7 mouse cellular contexts compared by ENCODE assay signal in genomic region chr9:108080168-108080567, GRCm38 (mm10). TPM values are rescaled to one million over a fixed set of nuclear protein-coding genes. Genes with fewer than 3 reads are reported as not detected.
DNase-seq lines count a peak whose midpoint lies in the region; ATAC-seq lines count a peak whose summit lies in the region.

TSS of gene Mst1 (plus strand) at chr9:108080436.

- no peaks in the 10 kb centered on the region for H3K9me3 ChIP-seq in stomach, embryonic 14.5 days (ENCODE audit: control insufficient read depth, low read depth, low read length)

- WGBS in stomach, embryonic 14.5 days: 64% methylated on average over 5 of the region's 5 CpGs

- H3K9ac ChIP-seq in stomach, embryonic 14.5 days (replicated peaks; ENCODE audit: low read depth, low read length): peak within 1 kb of the TSS; percentile 88

- H3K4me1 ChIP-seq in stomach, embryonic 14.5 days (ENCODE audit: control insufficient read depth, insufficient read depth, low read length): peaks cover 17% of the 10 kb centered on the region

- peak within 1 kb of the TSS; percentile 73 for H3K4me3 ChIP-seq in stomach, embryonic 14.5 days (ENCODE audit: low read depth, low read length)

- peaks cover 15% of the 10 kb centered on the region; the same call in 1 of the 2 replicates for H3K27me3 ChIP-seq in stomach, embryonic 14.5 days (ENCODE audit: control insufficient read depth, insufficient read depth, low read length)

- DNase-seq in spleen, adult 12 weeks (ENCODE audit: low spot score): peak; percentile 63
- DNase-seq in spleen, adult 18-20 months: no peak
- peak; percentile 93 for DNase-seq in liver
- no peak for DNase-seq in gastrocnemius, postnatal 4 days (ENCODE audit: low spot score in 2 of 2)
- DNase-seq in ovary, postnatal 36 days (ENCODE audit: low spot score): no peak

- peak within 1 kb of the TSS; percentile 44; the same call in 1 of the 2 replicates for H3K27ac ChIP-seq in stomach, embryonic 14.5 days (ENCODE audit: low read length)

- H3K36me3 ChIP-seq in stomach, embryonic 14.5 days (ENCODE audit: control insufficient read depth, insufficient read depth, low read length): peaks cover 6% of the 10 kb centered on the region; the same call in 1 of the 2 replicates

- ATAC-seq in erythroid progenitor cell, adult 5-6 weeks (replicated peaks; ENCODE audit: low FRiP score, poor library complexity, severe bottlenecking): peak; percentile 70
- peak; percentile 65; the same call in 1 of the 2 replicates for ATAC-seq in stomach, embryonic 14.5 days (ENCODE audit: insufficient number of reproducible peaks, insufficient read depth, low FRiP score, low read depth)

- peak within 1 kb of the TSS; percentile 88 for H3K4me2 ChIP-seq in stomach, embryonic 14.5 days (replicated peaks; ENCODE audit: low read depth, low read length)

RNA-seq across cellular contexts. Expression of gene Mst1, which starts in this region (rescaled TPM):
- total RNA-seq in erythroid progenitor cell, adult 5-6 weeks (2015; ENCODE audit: low replicate concordance): 22.0 and 63.3 TPM in 2 replicates
- 7.7 and 14.1 TPM in 2 replicates for total RNA-seq in erythroid progenitor cell, adult 5-6 weeks (2017; ENCODE audit: low replicate concordance)
- 3.7 and 4.4 TPM in 2 replicates for polyA plus RNA-seq in stomach, embryonic 14.5 days (2014; fragmentation: Nextera tagmentation; extraction: Ambion mirVana)
- total RNA-seq in gastrocnemius, postnatal 4 days (2021): under 1 TPM in 1 of 2 experiments, not detected in 1; 0.36 TPM

Comparison
In these comparisons a context has a peak if more than half of its experiments do, and no peak if none do; other contexts are left out.
1. RNA of gene Mst1 (total RNA-seq): 7.7 to 63.3 TPM in erythroid progenitor cell, adult 5-6 weeks; 0.36 TPM in gastrocnemius, postnatal 4 days; every median in the first group is over 4 times any median in the second.
2. DNase-seq: peak in spleen, adult 12 weeks (single experiment) and liver (single experiment); none in spleen, adult 18-20 months (0 of 2), gastrocnemius, postnatal 4 days (0 of 2) and ovary, postnatal 36 days (single experiment).